Mouse (Mus musculus) hindbrain, embryonic 16.5 days (tissue): ENCODE data around the gene Naa20. TPM values are rescaled to one million over a fixed set of nuclear protein-coding genes. Genes with fewer than 3 reads are reported as not detected.
"Not testable (repeated sequence)": the region's sequence is repeated elsewhere in the genome, so short reads cannot be mapped to it uniquely, and the experiment has no call there.

ENCODE experiments used
- ATAC-seq: fragments of 200-750 bp; cut with Nextera tagmentation; 2 replicates; pipeline ENCODE4 v1.8.0; 2017; ENCODE audit warnings: moderate TSS enrichment, moderate library complexity
- H3K27ac ChIP-seq: fragments of 300-500 bp; sonication (generic); 2 replicates; pipeline ENCODE4 v1.5.1; 2014; ENCODE audit warnings: low read depth, mild to moderate bottlenecking, control low read depth, low read length, moderate library complexity
- H3K27me3 ChIP-seq: fragments of 300-500 bp; sonication (generic); replicated peaks from 2 replicates; pipeline ENCODE4 v1.6.1; 2014; ENCODE audit warnings: low read length; ENCODE audit not compliant: control insufficient read depth, insufficient read depth
- H3K36me3 ChIP-seq: fragments of 300-500 bp; sonication (generic); 2 replicates; pipeline ENCODE4 v1.6.1; 2014; ENCODE audit warnings: mild to moderate bottlenecking, low read length, moderate library complexity, mixed read lengths; ENCODE audit not compliant: control insufficient read depth, insufficient read depth
- H3K4me1 ChIP-seq: fragments of 300-500 bp; sonication (generic); 2 replicates; pipeline ENCODE4 v1.6.1; 2014; ENCODE audit warnings: low read depth, low read length; ENCODE audit not compliant: control insufficient read depth, insufficient read depth
- H3K4me2 ChIP-seq: fragments of 300-500 bp; sonication (generic); 2 replicates; pipeline ENCODE4 v1.6.1; 2014; ENCODE audit warnings: mild to moderate bottlenecking, low read length, control low read depth, moderate library complexity
- H3K4me3 ChIP-seq: fragments of 300-500 bp; sonication (generic); 2 replicates; pipeline ENCODE4 v1.5.1; 2014; ENCODE audit warnings: mild to moderate bottlenecking, low read length, control low read depth, moderate library complexity
- H3K9ac ChIP-seq: fragments of 300-500 bp; sonication (generic); 2 replicates; pipeline ENCODE4 v1.6.1; 2014; ENCODE audit warnings: low read depth, mild to moderate bottlenecking, control low read depth, low read length, moderate library complexity
- H3K9me3 ChIP-seq: fragments of 300-500 bp; sonication (generic); 2 replicates; pipeline ENCODE4 v1.6.1; 2014; ENCODE audit warnings: mild to moderate bottlenecking, low read length, moderate library complexity; ENCODE audit not compliant: control insufficient read depth
- WGBS: fragments of 180-500 bp; shearing (Covaris S2); extraction: QIAGEN DNeasy Blood & Tissue Kit; methylation state at CpG from one replicate; pipeline ENCODE4 v1.1.7; 2014; 5-methylcytosine and 5-hydroxymethylcytosine counted together
- polyA plus RNA-seq: library from polyadenylated mRNA; unstranded; fragments of >200 nt; fragmentation: Nextera tagmentation; extraction: Ambion mirVana; gene quantifications from 2 replicates; pipeline ENCODE4 v1.2.1, GENCODE M21; 2015

The Naa20 gene
- polyA plus RNA-seq, 1 experiment from 2014 or later: 139 TPM

DNA sequence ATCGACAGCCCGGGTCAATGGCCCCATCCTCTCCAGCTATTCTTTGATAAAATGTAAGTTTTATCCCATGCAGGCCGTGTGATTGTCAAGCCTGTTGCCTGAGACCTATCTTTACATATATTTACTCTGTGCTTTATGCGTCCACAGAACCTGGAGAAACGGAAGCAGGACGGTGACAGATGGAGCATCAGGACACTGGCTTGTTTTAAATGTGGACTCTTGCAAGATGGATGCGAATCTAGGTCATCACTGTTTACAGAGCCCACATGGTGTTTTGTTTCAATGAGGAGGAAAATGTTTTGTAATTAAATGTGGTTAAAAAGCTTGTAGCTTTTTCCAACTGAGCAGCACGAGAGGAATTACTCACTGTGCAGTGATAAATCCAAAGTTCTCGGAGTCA, 3.8 kb upstream of the Naa20 start:
- H3K27ac ChIP-seq: no peak overlapping the region
- no peak overlapping the region for H3K4me3 ChIP-seq
- ATAC-seq: no peak
- H3K9ac ChIP-seq: no peak overlapping the region
- H3K4me2 ChIP-seq: no peak overlapping the region
- no peaks in the 10 kb centered on the region for H3K9me3 ChIP-seq
- H3K27me3 ChIP-seq: no peaks in the 10 kb centered on the region
- no peaks in the 10 kb centered on the region for H3K36me3 ChIP-seq
- H3K4me1 ChIP-seq: no peaks in the 10 kb centered on the region
- 79% methylated on average over 9 of the region's 9 CpGs for WGBS

DNA sequence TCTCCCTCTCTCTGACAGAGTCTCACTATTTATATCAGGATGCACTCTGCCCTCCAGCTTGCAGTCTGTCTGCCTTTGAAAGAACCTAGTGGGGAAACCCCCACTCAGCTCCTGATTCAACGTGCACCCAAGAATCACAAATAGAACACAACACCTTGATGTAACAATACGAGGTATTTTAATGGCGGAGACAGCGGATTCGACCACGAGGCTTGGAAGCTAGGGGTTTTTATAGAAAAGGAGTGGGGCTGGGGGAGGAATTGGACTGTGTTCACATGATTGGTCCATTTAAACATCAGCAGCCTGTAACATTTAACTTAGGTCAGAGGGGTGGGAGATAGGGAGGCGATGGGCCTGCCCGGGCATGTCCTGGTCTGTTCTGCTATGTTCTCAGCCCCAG, 1.6 kb upstream of the Naa20 start:
- peaks cover 12% of the 10 kb centered on the region for H3K4me1 ChIP-seq
- H3K4me3 ChIP-seq, H3K9me3 ChIP-seq, H3K9ac ChIP-seq, H3K27ac ChIP-seq, H3K4me2 ChIP-seq, H3K36me3 ChIP-seq, H3K27me3 ChIP-seq, ATAC-seq: not testable (repeated sequence)
- WGBS: 83% methylated on average over 7 of the region's 8 CpGs

DNA sequence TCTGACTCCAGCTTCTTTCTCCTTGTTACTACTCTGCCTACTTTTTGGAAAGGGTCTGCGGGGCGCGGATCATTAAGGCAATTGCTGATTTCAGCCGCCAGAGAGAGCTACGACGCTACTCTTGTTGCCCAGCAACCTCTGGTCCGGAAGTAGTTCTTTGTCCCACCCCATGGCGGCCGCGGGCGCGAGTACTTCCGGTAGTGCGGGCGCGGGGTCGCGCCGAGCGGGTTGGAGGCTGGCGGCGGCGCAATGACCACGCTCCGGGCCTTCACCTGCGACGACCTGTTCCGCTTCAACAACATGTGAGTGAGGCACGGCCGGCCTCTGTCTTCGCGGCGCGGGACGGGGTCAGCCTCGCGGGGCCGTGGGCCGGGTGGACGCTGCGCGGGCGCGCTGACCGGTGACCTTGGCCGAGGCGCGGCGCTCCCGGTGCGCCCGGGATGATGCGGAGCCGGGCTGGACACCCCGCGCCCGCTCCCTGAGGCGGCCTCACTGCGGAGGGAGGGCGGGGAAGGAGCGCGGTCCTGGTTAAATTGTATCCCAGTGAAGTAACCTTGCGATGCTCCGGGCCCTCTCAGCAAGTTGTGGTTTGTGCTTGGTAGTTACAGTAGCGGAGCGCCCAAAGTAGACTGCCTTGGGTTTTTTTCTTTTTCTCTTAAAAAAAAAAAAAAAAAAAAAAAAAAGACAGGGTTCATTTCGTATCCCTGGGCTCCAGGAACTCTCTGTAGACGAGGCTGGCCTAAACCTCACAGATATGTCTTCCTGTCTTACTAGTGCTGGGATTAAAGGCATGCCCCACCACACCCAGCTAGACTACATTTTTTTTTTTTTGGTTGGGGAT, 1.4 kb downstream of the Naa20 start:
- Histone ChIP-seq H3K9ac (peak overlapping the region; percentile 93), H3K36me3 (no peaks in the 10 kb centered on the region), H3K9me3 (no peaks in the 10 kb centered on the region), H3K4me1 (peaks cover 12% of the 10 kb centered on the region), H3K4me3 (peak overlapping the region; percentile 94), H3K27ac (peak overlapping the region; percentile 82), H3K4me2 (peak overlapping the region; percentile 70), H3K27me3 (no peaks in the 10 kb centered on the region)
- WGBS: under 1% methylated on average over 60 of the region's 68 CpGs
- peak; percentile 98 for ATAC-seq

DNA sequence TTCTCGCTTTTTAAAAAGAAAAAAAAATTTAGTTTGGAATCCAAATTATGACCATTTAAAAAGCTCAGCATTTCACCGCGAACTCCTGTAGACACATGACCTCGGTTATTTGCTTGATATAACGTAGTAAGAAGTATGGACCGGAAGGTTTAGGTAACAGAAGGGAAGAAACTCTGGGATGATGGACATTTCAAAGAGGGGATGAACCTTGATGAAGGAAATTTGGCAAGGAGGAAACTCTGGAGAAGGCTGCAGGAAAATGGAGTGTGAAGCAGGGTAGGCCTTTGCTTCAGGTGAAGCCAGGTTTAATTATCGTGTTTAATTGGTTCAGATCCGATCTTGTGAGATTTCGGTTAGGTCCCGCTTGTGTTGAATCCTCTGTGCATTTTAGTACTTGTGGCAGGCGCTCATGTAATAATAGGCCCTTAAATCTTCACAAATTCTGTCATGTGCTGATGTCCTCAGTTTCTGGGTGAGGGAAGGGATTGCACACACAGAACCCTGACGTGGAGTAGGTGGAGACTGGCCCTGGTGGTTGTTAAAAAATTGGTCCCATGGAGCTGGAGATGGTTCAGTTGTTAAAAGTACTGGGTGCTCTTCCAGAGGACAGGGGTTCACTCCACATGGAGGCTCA, 2.2 kb downstream of the Naa20 start:
- Histone ChIP-seq H3K4me3 (peak overlapping the region; percentile 94), H3K9ac (peak overlapping the region; percentile 93), H3K36me3 (peaks cover 3% of the 10 kb centered on the region; the same call in 1 of the 2 replicates), H3K27ac (no peak overlapping the region), H3K4me2 (peak overlapping the region; percentile 70), H3K27me3 (no peaks in the 10 kb centered on the region), H3K4me1 (peaks cover 12% of the 10 kb centered on the region), H3K9me3 (no peaks in the 10 kb centered on the region)
- WGBS: 38% methylated on average over 12 of the region's 12 CpGs
- no peak for ATAC-seq

DNA sequence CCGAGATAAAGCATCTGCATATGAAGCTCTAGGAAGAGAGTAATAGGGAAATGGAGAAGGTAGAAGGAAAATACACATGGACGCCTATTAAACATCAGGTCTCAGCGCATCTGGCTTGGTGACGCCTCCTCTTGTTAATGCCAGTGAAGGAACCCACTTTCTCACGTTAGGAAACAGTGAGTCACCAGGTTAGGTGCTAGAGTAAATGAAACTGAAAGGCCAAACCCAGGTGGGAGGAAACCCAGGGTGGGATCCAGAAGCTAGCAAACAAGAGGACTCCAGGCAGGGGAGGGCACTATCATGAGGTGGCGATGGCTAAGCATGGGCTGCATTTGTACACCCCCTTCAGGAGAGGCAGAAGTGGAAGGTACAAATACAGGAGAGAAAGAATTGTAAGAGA, 3.3 kb downstream of the Naa20 start:
- Histone ChIP-seq H3K9ac (no peak overlapping the region), H3K36me3 (peaks cover 8% of the 10 kb centered on the region; the same call in 1 of the 2 replicates), H3K9me3 (no peaks in the 10 kb centered on the region), H3K4me3 (no peak overlapping the region), H3K4me1 (peaks cover 12% of the 10 kb centered on the region), H3K4me2 (no peak overlapping the region), H3K27me3 (no peaks in the 10 kb centered on the region), H3K27ac (no peak overlapping the region)
- 86% methylated on average over 6 of the region's 6 CpGs for WGBS
- no peak for ATAC-seq

DNA sequence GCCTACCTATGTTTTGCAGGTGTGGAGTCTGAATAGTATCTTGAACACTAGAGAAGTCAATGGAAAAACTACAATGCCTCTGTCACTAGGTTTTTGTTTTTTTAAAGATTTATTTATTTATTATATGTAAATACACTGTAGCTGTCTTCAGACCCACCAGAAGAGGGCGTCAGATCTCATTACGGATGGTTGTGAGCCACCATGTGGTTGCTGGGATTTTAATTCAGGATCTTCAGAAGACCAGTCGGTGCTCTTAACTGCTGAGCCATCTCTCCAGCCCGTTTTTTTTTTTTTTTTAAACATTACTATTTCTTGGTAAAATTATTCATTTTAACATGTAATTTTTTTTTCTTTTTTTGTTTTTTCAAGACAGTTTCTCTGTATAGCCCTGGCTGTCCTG, 4.0 kb downstream of the Naa20 start:
- Histone ChIP-seq H3K4me1 (peaks cover 12% of the 10 kb centered on the region), H3K36me3 (peaks cover 11% of the 10 kb centered on the region)
- not testable (repeated sequence) for H3K27me3 ChIP-seq, H3K27ac ChIP-seq, H3K4me3 ChIP-seq, H3K9ac ChIP-seq, H3K9me3 ChIP-seq, H3K4me2 ChIP-seq, ATAC-seq
- 41% methylated on average over 4 of the region's 4 CpGs for WGBS

DNA sequence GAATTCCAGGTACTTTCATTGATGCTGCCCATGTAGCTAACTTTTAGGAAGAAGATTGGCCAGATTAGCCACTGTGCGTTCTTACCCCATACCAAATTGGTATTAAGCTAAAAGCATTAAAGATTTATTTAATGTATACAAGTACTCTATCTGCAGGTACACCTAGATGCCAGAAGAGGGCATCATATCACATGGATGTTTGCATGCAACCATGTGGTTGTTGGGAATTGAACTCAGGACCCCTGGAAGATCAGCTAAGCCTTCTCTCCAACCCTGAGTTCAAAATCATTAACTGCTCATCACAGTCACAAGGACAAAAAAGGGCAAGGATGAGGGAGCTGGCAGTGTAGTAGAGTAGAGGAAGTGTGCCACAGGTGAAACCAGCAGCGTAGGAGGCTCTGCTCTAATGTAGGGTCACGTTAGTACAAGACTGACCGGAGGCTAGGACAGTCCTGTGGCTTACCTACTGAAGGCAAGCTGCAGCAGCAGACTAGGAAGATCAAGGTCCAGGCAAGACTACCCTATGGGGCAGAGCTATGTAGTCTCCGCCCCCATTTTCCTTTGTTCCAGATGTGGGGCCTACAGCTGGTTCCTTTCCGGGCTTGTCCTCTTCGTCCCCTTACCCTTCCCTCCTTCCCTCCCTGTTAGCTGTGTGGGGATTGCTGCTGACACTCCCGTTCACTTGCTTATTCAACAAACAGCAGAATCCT, 19.2 kb downstream of the Naa20 start:
- peaks cover 57% of the 10 kb centered on the region for H3K36me3 ChIP-seq
- H3K9ac ChIP-seq: no peak overlapping the region
- WGBS: 94% methylated on average over 8 of the region's 8 CpGs

DNA sequence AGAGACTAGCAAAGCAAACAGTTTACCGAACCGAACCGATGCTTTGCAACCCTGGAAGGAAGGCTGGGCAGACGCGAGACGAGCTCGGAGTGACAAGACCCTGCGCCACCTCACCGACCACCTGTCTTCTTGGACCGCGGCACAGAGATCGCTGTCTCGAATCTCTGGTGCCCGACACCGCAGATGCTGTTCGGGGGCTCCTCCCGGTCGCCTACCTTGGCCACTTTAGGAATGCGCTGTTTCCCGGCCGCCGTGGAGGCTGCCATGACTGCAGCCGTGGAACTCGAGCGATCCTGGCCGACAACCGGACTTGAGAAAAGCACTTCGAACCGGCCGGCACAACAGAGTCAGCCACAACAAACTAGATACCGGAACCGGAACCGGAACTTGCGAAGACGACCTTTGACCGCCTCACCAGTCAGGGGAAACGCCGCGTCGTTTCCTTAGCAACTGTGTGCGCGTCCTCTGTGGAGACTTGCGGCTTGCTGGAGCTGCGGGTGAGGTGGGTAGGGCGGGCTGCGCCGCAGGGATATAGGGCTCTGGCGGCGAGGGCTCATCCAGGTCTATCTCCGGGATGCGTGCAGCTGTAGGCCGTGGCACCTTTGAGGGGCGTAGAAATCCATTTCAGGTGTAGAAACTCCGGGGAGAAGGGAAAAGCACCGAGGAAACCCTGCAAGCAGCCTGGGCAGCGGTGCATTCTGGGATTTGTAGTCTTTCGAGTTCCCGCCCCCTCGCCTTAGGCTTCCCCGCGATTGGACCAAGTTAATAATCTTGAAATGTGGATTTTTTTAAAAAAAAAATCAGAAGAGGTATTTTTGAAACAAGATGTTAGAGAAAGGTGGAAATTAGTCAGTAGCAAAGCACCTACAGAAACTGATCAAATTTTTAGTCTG, 32.7 kb downstream of the Naa20 start, which contains the start of the genes Cfap61 and Crnkl1:
TSS of gene Cfap61 (plus strand) at position 446 of the 893 bp plus-strand sequence.
TSS of gene Crnkl1 (minus strand) at position 676 of the 893 bp plus-strand sequence.
- ATAC-seq: peak; percentile 99
- Histone ChIP-seq H3K36me3 (peaks cover 23% of the 10 kb centered on the region), H3K4me3 (peak within 1 kb of the TSS; percentile 96), H3K4me1 (peaks cover 9% of the 10 kb centered on the region), H3K27me3 (no peaks in the 10 kb centered on the region), H3K27ac (no peak within 1 kb of the TSS), H3K4me2 (peak within 1 kb of the TSS; percentile 79), H3K9me3 (no peaks in the 10 kb centered on the region), H3K9ac (peak within 1 kb of the TSS; percentile 76)
- under 1% methylated on average over 61 of the region's 61 CpGs for WGBS

More for the DNA sequence above, 19.2 kb downstream of the Naa20 start:
- Histone ChIP-seq H3K9me3 (no peaks in the 10 kb centered on the region), H3K27me3 (no peaks in the 10 kb centered on the region), H3K27ac (no peak overlapping the region), H3K4me1 (no peaks in the 10 kb centered on the region), H3K4me2 (no peak overlapping the region), H3K4me3 (no peak overlapping the region)
- ATAC-seq: no peak
